Mouse (Mus musculus) urinary bladder, postnatal 25 days (tissue): Measurements from ENCODE around the gene Wnt9a.
"Not testable (repeated sequence)": the region's sequence is repeated elsewhere in the genome, so short reads cannot be mapped to it uniquely, and the experiment has no call there.

Source experiments
- DNase-seq: peaks from one replicate; pipeline ENCODE4 v3.0.0; 2022; ENCODE audit warnings: low spot score

Gene Wnt9a

GRCm38 (mm10) chr11:59335150-59335549 is 28.4 kb downstream of the Wnt9a start:
- no peak for DNase-seq

GRCm38 (mm10) chr11:59335942-59336341 is 29.2 kb downstream of the Wnt9a start:
- DNase-seq: no peak

GRCm38 (mm10) chr11:59336381-59336780 is 29.7 kb downstream of the Wnt9a start:
- no peak for DNase-seq

DNA sequence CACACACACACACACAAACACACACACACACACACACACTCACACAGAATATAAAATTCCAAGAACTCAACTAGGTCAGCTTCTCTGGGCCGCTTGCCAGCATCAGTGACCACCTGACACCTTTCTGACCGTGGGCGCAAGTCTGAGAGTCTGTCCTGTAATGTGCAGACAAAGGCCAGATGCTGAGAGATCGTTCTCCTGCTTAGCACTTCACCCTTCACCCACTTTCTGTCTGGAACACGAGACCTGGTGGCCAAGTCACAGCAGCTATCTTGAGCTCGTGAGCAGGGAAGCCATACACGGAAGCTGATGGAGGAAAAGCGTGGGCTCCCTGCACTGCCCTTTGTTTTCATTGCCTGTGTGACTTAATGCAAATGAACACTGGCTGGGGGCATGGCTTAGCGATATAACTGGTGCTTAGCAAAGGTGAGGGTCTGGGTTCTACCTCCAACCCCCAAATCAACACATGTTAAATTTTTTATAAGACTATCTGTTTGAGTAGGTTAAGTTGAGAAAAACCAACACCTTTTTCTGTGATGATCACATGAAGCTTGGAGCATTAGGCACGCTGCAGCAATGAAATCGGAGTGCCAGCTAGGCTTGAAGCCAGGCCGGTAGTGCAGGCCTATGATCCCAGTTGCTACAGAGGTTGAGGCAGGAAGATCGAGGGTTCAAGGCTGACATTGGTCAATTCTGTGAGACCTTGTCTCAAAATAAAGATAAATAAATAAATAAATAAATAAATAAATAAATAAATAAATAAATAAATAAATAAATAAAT is 31.4 kb downstream of the Wnt9a start:
- no peak for DNase-seq

GRCm38 (mm10) chr11:59338736-59339120 is 32.0 kb downstream of the Wnt9a start:
- DNase-seq: no peak

DNA sequence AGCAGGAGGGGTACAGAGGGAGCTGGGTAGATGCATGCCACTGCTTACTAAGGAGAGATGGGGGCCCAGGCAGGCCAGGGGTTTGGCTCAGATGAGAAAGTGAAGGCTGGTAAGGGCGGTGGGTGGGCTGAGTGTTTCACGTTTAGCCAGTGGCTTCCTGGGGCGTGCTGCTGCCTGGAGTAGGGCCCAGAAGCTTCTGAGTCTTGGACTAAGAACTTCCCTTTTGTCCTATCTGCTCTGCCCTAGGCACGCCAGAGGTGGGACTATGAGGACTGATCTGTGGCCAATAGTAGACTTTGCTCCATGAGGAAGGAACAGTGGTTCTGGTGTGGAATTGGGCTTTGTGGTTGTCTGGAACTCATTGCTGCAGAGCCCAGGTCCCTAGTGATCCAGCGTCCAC is 36.2 kb downstream of the Wnt9a start:
- no peak for DNase-seq

DNA sequence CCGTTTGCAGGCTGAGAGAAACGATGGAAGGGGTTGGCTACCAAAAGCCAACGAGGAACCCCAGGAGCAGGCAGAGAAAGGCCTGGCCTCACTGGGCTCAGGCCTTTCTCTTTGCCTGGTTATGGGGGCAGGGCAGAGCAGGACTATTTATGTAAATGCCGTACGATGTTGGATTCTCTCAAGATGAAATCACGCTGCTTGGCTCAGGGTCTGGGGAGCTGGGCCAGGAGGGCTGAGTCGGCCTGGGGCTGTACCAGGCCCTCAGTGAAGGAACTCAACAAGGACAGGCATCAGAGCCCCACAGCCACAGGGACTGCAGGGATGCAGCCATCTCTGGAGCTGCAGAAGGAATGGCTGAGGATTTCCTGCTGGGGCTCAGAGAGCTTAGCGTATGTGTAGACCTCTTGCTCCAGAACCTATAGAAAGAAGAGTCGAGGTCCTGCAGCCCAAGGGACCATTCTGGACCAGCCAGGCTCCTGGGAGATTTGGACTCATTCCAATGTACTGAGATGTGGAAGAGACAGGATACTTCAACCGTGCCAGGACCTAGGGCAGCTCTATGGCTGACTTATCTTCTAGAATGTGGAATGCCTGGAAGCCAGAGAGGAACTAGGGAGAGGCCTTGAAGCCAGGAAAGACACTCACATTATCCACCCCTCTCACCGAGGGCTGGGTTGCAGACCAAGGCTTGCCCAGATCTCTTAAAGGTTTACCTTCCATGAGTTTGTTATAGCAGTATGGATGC is 39.6 kb downstream of the Wnt9a start:
- DNase-seq: peak; percentile 49

DNA sequence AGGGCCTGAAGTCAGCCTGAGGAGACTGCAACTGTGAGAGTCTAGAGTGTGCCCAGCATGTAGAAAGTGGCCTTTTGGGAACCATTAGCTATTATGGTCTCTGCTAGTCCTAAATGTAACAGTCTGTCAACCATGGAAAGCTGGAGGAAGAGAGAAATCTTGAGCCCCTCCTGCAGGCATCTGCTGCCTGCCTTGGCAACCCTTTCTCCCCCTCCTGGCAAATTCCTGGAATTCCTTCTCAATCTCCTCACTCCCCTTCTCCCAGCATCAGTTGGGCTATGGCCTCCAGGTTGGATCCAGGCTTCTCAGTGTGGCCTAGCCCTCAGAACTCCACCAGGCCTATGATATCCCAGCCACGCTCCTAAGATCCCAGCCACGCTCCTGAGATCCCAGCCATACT is 43.6 kb downstream of the Wnt9a start:
- DNase-seq: no peak

DNA sequence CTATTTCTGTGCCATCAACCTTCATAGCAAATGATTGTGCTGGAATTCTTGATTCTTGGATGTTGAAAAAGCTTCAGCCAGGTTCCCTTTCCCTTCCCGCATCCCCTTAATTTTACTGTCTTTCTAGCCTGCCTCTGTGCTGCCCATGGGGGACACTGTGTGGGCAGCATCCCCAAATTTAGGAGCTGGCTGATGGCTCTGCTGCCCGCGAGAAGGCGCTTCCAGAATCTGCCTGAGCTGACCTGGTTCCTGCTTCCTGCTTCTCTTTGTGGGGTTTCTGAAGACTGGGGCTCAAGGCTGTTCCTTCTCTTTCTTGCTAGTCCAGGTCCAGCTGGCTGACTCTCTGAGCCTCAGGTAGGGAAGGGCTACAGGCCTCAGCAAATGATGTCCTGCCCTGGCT is 48.1 kb downstream of the Wnt9a start:
- DNase-seq: no peak

DNA sequence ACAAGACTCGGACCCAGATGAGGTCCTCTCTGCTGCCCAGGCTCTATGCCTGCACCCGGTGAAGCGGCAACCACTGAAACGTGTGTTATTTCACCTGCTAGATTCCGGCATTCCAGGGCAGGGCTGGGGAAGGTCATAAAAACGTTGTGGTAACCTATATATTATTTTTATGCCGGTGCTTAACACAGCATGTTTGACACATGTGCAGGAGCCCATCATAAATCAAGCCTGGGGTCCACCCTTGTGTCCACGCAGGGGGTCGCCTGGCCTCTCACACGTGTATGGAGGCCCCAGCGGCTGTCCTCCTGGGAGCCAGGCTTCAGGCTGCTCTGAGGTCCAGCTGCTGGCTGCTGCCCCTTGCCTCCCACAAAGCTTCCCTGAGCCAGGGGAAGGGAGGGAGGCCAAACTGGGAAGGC is 50.2 kb downstream of the Wnt9a start:
- no peak for DNase-seq

DNA sequence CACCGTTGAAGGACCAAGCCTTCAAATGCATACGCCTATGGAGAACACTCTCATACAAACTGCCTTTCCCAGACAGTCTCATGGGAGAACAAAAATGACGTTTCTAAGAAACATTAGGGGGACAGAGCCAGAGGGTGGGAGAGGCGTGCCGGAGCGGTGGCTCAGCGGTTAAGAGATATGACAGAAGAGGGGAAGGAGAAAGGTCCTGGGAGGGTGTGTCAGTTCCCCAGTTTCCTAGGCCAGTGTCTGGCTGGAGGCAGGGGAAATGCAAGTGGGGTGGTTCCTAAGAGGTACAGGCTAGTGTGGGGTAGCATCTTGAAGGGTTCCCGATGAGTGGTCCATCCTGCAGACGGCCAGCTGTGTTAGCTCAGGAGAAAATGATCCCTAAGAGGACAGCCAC is 54.6 kb downstream of the Wnt9a start:
- DNase-seq: no peak

GRCm38 (mm10) chr11:59364007-59364406 is 57.3 kb downstream of the Wnt9a start:
- no peak for DNase-seq

GRCm38 (mm10) chr11:59364417-59364816 is 57.7 kb downstream of the Wnt9a start:
- no peak for DNase-seq

- no peak for DNase-seq
Observed at GRCm38 (mm10) chr11:59366031-59366430, 59.3 kb downstream of the Wnt9a start.

DNA sequence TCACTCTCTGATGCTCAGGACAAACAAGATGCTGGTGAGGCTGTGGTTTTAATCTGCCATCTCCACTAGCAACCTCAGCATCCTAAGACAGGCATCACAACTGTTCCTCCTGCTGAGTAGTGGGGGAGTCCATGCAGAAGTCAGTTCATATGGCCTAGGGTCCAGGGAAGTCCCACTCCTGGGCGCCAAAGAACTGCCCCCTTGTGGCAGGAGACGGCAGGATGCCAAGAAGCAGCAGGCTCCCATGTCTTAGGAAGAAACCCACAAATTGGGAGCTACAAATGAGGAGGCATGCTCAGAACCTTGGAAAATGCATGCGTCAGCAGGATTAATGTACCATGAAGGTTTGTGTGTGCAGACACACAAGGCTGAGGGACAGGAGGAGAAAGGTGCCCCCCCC is 59.9 kb downstream of the Wnt9a start:
- DNase-seq: no peak

- DNase-seq: not testable (repeated sequence)
Observed at GRCm38 (mm10) chr11:59367955-59368354, 61.2 kb downstream of the Wnt9a start.

DNA sequence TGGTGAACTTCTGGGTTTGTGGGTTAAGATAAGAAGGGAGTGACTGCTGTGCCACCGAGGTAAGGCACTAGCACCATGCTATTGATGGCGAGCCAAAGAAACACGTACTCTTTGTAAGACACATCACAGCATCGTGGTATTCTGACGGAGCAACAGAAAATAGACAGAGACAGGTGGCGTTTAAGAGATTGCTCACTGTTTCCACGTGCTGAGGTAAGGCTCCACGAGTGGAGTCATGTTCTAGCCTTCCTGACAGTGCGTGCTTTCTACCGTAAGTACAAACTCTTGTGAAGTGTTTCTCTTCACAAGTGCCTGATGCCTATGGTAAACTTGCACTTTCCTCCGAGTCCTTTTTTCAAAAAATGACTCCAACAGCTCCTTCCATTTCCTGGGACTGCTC is 63.1 kb downstream of the Wnt9a start:
- DNase-seq: no peak

GRCm38 (mm10) chr11:59375475-59375874 is 68.7 kb downstream of the Wnt9a start, which contains the start of gene Prss38:
Gene Prss38 (minus strand): TSS chr11:59375657.
- no peak for DNase-seq

DNA sequence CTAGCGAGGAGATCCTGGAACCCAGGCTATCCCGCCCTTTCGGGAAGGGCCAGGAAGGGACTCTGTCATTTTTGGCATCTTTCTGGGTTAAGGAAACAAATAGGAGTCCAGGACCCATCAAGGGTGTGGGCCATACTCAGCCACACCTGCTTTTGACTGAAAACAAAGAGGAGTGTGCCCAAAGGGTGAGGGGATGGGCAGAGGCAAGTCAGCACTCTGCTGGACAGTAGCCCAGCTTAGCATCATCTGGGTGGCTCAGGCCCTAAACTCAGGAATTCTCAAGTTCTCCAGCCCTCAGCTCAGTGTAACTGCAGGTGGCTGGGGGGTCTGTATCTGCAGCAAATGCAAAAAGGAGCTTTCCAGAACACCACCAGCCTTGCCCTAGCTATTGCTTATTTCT is 71.3 kb downstream of the Wnt9a start:
- DNase-seq: no peak

GRCm38 (mm10) chr11:59379547-59379946 is 72.8 kb downstream of the Wnt9a start:
- no peak for DNase-seq
